Mouse (Mus musculus) spleen, adult 10 weeks (tissue): ENCODE data around the gene Olfr1313. TPM values are rescaled to one million over a fixed set of nuclear protein-coding genes. Genes with fewer than 3 reads are reported as not detected.

Source experiments
- polyA plus RNA-seq: library from polyadenylated mRNA; stranded (reverse); fragments of 350-450 nt; fragmentation: Illumina TruSeq; extraction: RNeasy Lipid Tissue Mini Kit (QIAGEN cat#74804); gene quantifications from one replicate; pipeline ENCODE4 v1.2.3, GENCODE M21; 2015; ENCODE audit warnings: low replicate concordance; ENCODE audit not compliant: insufficient read depth

Olfr1313 gene
- not detected for polyA plus RNA-seq

DNA sequence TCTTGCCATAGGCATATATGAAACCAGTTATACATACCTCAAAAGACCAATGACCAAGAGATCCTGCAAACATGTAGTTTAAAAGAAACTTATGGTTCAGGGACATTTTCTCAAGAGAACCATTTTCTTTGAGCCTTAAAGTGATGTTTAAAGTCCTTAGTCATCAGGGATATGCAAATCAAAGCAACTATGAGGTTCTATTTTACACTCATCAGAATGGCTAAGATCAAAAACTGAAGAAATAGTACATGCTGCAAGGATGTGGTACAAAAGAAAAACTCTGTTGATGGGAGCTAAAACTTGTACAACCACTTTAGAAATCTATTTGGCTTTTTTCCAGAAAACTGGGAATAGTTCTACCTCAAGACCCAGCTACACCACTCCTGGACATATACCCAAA is at the start of gene Olfr1313:
TSS of gene Olfr1313 (minus strand) at position 101 of the 400 bp plus-strand sequence.

DNA sequence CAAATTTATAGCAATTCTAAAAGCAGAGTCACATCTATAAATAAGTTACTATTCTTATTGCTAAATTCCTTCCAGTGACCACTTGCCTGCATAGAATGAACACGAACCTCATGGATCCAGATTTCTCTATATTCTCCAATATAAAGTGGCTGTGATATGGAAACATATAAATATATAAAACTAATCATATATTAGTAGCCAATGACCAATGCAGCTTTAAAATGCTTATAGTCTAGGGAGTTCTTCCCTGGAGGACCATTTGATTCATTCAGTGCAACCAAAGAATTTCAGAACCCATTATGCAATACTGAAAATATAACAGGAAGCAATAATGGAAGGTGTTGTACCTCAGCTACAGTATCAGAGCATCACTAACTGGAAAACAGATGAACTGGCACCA is 37.7 kb upstream of the Olfr1313 start, which contains the start of gene Olfr1315-ps1:
TSS of gene Olfr1315-ps1 (minus strand) at position 101 of the 400 bp plus-strand sequence.

DNA sequence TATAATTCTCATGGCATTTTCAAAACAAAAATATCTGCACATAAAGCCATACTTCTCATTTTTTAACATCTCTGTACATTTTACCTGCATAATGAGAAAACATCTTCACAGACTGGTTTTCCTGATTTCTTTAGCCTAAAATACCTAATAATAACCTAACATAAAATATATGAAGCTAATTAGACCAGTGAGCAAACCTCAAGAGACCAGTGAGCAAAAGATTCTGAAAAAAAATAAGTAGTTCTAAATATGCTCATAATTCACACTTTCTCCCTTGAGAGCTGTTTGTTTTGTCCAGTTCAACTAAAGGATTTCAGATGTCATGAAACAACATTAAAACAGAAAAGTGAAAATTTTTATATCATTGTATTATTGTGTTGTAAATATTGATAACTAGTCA is 19.0 kb upstream of the Olfr1313 start, which contains the start of gene Olfr1314:
TSS of gene Olfr1314 (minus strand) at position 101 of the 400 bp plus-strand sequence.

DNA sequence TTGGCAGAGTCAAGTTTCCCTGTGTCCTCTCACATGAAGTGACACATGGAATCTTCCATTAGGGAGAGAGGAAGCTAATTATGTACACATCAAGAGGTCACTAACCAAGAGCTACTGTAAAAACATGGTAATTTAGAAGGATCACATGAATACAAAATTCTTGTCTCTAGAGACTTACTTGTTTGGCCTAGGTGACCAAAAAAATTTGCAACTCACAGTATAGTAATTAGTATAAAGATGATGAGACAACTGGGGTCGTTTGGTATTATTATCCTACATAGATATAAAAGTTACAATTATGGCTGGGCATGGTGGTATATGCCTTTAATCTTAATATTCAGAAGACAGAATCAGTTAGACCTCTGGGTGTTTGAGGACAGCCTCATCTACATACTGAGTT is 27.5 kb downstream of the Olfr1313 start, which contains the start of gene Olfr1312:
TSS of gene Olfr1312 (minus strand) at position 101 of the 400 bp plus-strand sequence.

GRCm38 (mm10) chr2:112024312-112024711 is 53.3 kb downstream of the Olfr1313 start, which contains the start of gene Olfr1311:
Gene Olfr1311, minus strand, starts transcription at chr2:112024412.

Other genes starting within 250 kb of the Olfr1313 start
- gene Olfr1305, start 200.7 kb downstream of the Olfr1313 start, polyA plus RNA-seq = not detected
- not detected for gene Olfr1306, start 161.6 kb downstream of the Olfr1313 start, polyA plus RNA-seq
- gene Olfr1307, start 128.4 kb downstream of the Olfr1313 start, polyA plus RNA-seq = not detected
- not detected for gene Olfr1308, start 112.9 kb downstream of the Olfr1313 start, polyA plus RNA-seq
- gene Olfr1309, start 87.6 kb downstream of the Olfr1313 start, polyA plus RNA-seq = not detected
- not detected for gene Olfr1310, start 65.1 kb downstream of the Olfr1313 start, polyA plus RNA-seq
- not detected for gene Olfr1311, start 53.4 kb downstream of the Olfr1313 start, polyA plus RNA-seq
- not detected for gene Olfr1312, start 27.6 kb downstream of the Olfr1313 start, polyA plus RNA-seq
- gene Olfr1314, start 18.9 kb upstream of the Olfr1313 start, polyA plus RNA-seq = not detected
- not detected for gene Olfr1315-ps1, start 37.6 kb upstream of the Olfr1313 start, polyA plus RNA-seq
- not detected for gene Olfr1316, start 57.1 kb upstream of the Olfr1313 start, polyA plus RNA-seq
- not detected for gene Olfr1317, start 62.5 kb upstream of the Olfr1313 start, polyA plus RNA-seq
- gene Olfr1318, start 76.4 kb upstream of the Olfr1313 start, polyA plus RNA-seq = not detected
- gene Lpcat4, start 161.6 kb upstream of the Olfr1313 start, polyA plus RNA-seq = 7.4 TPM
- gene Nutm1, start 181.4 kb upstream of the Olfr1313 start, polyA plus RNA-seq = not detected
- gene Nop10, start 184.1 kb upstream of the Olfr1313 start, polyA plus RNA-seq = 87.9 TPM
- gene Slc12a6, start 188.0 kb upstream of the Olfr1313 start, polyA plus RNA-seq = 225 TPM
- gene Gm21985, start 188.5 kb upstream of the Olfr1313 start, polyA plus RNA-seq = 1.1 TPM